21 mouse cellular contexts compared by ENCODE assay signal in the genomic region with DNA sequence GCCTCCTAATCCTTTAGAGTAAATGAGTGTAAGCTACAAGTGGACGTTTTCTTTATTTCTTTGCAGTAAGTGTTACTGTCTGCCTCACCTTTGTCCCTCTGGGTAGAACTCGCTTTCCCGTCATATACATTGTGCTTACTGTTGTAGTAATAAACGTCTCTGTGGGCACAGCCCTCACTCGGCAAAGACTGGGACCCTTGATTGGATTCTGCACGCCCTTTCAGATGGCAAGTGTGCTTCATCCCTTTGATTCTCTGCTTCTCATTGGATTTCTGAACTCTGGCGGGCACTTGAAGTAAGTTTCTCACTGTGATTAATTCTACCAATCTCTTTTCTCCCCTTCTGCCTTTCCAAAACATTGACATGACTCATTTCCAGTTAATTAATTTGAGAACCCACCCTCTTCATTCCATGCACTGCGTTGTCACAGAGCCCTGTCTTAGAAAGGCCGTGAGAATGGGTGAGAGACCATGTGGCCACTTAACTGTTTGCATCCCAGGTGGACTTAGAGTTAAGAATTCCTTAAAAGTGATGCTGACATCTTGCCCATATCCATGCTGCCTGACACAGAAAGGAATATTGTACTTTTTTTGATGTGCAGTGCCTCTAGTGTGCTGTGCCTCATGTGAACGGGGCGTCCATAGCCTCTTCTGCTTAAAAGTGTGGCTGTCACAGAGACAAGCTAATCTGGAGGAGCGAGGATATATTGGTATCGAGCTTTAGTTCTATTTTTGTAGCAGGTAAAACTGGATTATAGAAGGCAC. TPM values are rescaled to one million over a fixed set of nuclear protein-coding genes. Genes with fewer than 3 reads are reported as not detected.
DNase-seq lines count a peak whose midpoint lies in the region; ATAC-seq lines count a peak whose summit lies in the region.
"Had no signal": no experiment of that assay in that cellular context is flagged by ENCODE, and none has a peak within 500 bp of the region (broad histone marks: within the 10 kb centered on the region; RNA-seq: fewer than 3 reads in every experiment).

No protein-coding gene starts in this region.

- no peak for ATAC-seq in hindbrain, embryonic 11.5 days (ENCODE audit: low FRiP score)
- no peak for ATAC-seq in midbrain, embryonic 12.5 days (ENCODE audit: low FRiP score, low read depth)
- ATAC-seq: intestine, embryonic 16.5 days had no signal

- WGBS in hindbrain, embryonic 11.5 days = 42% methylated on average over 13 of the region's 13 CpGs
- 22% methylated on average over 13 of the region's 13 CpGs for WGBS in midbrain, embryonic 12.5 days

- H3K27ac ChIP-seq in hindbrain, embryonic 11.5 days (ENCODE audit: low read depth, low read length) = peak overlapping the region; percentile 87
- peak overlapping the region; percentile 90 for H3K27ac ChIP-seq in midbrain, embryonic 12.5 days (replicated peaks)
- H3K27ac ChIP-seq: gastrocnemius, adult 2 months; heart, adult 2 months had no signal

- no peak overlapping the region for H3K4me3 ChIP-seq in hindbrain, embryonic 11.5 days (ENCODE audit: low read depth, low read length)
- no peak overlapping the region for H3K4me3 ChIP-seq in midbrain, embryonic 12.5 days
- H3K4me3 ChIP-seq: gastrocnemius, adult 2 months; heart, adult 2 months had no signal

- DNase-seq in retina, postnatal 1 day = peak; percentile 38
- no peak for DNase-seq in retina, embryonic 14.5 days (ENCODE audit: low spot score)
- DNase-seq in hindbrain, embryonic 11.5 days (ENCODE audit: low spot score) = peak; percentile 36
- no peak for DNase-seq in kidney, adult 11 months
- DNase-seq in urinary bladder, postnatal 14 days (ENCODE audit: low spot score) = no peak
- DNase-seq in layer of hippocampus, adult 8-10 months (ENCODE audit: low spot score in 2 of 2) = no peak
- DNase-seq in adrenal gland, adult 2 months = no peak
- DNase-seq: adrenal gland, postnatal 25 days; cerebellum, postnatal 25 days; gastrocnemius, adult 2 months; heart, adult 2 months; heart, postnatal 14 days; lung, embryonic 14.5 days; right cerebral cortex, postnatal 25 days had no signal

- H3K27me3 ChIP-seq in hindbrain, embryonic 11.5 days (ENCODE audit: control insufficient read depth, insufficient read depth, low read length) = no peaks in the 10 kb centered on the region
- peaks cover 30% of the 10 kb centered on the region for H3K27me3 ChIP-seq in midbrain, embryonic 12.5 days

- H3K36me3 ChIP-seq in hindbrain, embryonic 11.5 days (ENCODE audit: control insufficient read depth, insufficient read depth, low read length) = no peaks in the 10 kb centered on the region
- H3K36me3 ChIP-seq in midbrain, embryonic 12.5 days = peaks cover 8% of the 10 kb centered on the region

- H3K9ac ChIP-seq in hindbrain, embryonic 11.5 days (ENCODE audit: low read depth, low read length) = no peak overlapping the region
- no peak overlapping the region for H3K9ac ChIP-seq in midbrain, embryonic 12.5 days (replicated peaks)
- H3K9ac ChIP-seq: lung, embryonic 14.5 days had no signal

- peaks cover 26% of the 10 kb centered on the region for H3K4me1 ChIP-seq in hindbrain, embryonic 11.5 days (replicated peaks; ENCODE audit: control insufficient read depth, insufficient read depth, low read length)
- peaks cover 89% of the 10 kb centered on the region for H3K4me1 ChIP-seq in midbrain, embryonic 12.5 days

- H3K9me3 ChIP-seq in hindbrain, embryonic 11.5 days (ENCODE audit: control insufficient read depth, low read length) = no peaks in the 10 kb centered on the region
- no peaks in the 10 kb centered on the region for H3K9me3 ChIP-seq in midbrain, embryonic 12.5 days
- H3K9me3 ChIP-seq: G1E had no signal

- H3K4me2 ChIP-seq in hindbrain, embryonic 11.5 days (replicated peaks; ENCODE audit: low read depth, low read length) = peak overlapping the region; percentile 1; the same call in 1 of the 2 replicates
- peak overlapping the region; percentile 19; the same call in 1 of the 2 replicates for H3K4me2 ChIP-seq in midbrain, embryonic 12.5 days (replicated peaks)
- H3K4me2 ChIP-seq: lung, embryonic 14.5 days had no signal

RNA-seq across cellular contexts. Expression of gene 7530416G11Rik, which starts 39.8 kb away (rescaled TPM):
- not detected in 2 replicates for polyA plus RNA-seq in hindbrain, embryonic 11.5 days (2014; fragmentation: Nextera tagmentation; extraction: Ambion mirVana)
- not detected in 2 replicates for polyA plus RNA-seq in midbrain, embryonic 12.5 days (2016; fragmentation: Nextera tagmentation; extraction: Ambion mirVana)
- not detected for total RNA-seq in layer of hippocampus, adult 8-10 months (2022)
- not detected for total RNA-seq in adrenal gland, adult 2 months (2021)
- polyA plus RNA-seq in adrenal gland, adult 2 months (2012; rRNA removed) = not detected in 2 replicates
- total RNA-seq: adrenal gland, postnatal 25 days; G1E; gastrocnemius, adult 2 months; heart, adult 2 months; heart, postnatal 14 days; liver, adult 2 months; megakaryocyte, adult 5-6 weeks had no signal
- polyA plus RNA-seq: C2C12; G1E; heart, adult 2 months; intestine, embryonic 16.5 days; large intestine, adult 2 months; liver, adult 2 months; lung, embryonic 14.5 days had no signal

Comparison
In these comparisons a context has a peak if more than half of its experiments do, and no peak if none do; other contexts are left out.
1. DNase-seq: peak in retina, postnatal 1 day (single experiment) and hindbrain, embryonic 11.5 days (single experiment); none in retina, embryonic 14.5 days (single experiment), kidney, adult 11 months (single experiment), urinary bladder, postnatal 14 days (single experiment), layer of hippocampus, adult 8-10 months (0 of 2) and adrenal gland, adult 2 months (single experiment).